Mouse (Mus musculus) bone marrow macrophage, adult 2 months (primary cell): Measurements from ENCODE around the gene Olfr368.

Source experiments
- CTCF ChIP-seq: IDR thresholded peaks from 2 replicates; pipeline ENCODE4 v1.5.1; 2012; ENCODE audit warnings: low read depth, mild to moderate bottlenecking, low read length, moderate library complexity
- POLR2A ChIP-seq: IDR thresholded peaks from 2 replicates; pipeline ENCODE4 v1.6.1; 2012; ENCODE audit warnings: mild to moderate bottlenecking, low read depth, low read length, borderline replicate concordance

- TF ChIP-seq CTCF: no peak
- TF ChIP-seq POLR2A: no peak
These were observed 7.0 kb downstream of the Olfr368 start for GRCm38 (mm10) chr2:37333321-37333720.
